Mouse (Mus musculus): ENCODE data around the gene Fancc. TPM values are rescaled to one million over a fixed set of nuclear protein-coding genes. Genes with fewer than 3 reads are reported as not detected.

Fancc gene
- polyA plus RNA-seq, 1 experiment from 2014 or later, result 13.7 TPM

GRCm38 (mm10) chr13:63513374-63514098 is 16.5 kb upstream of the Fancc start:
- Histone ChIP-seq H3K4me2 (no peak overlapping the region), H3K9ac (no peak overlapping the region), H3K36me3 (ENCODE audit: poor library complexity, severe bottlenecking) (peaks cover 76% of the 10 kb centered on the region), H3K4me3 (no peak overlapping the region), H3K9me3 (replicated peaks) (no peaks in the 10 kb centered on the region), H3K27ac (peak overlapping the region; percentile 52), H3K4me1 (peaks cover 40% of the 10 kb centered on the region), H3K27me3 (no peaks in the 10 kb centered on the region)
- WGBS, result 34% methylated on average over 26 of the region's 26 CpGs
- ATAC-seq, result 0 out of 2 replicates have a peak, but pooled peaks have one; percentile 20

- Histone ChIP-seq H3K4me3 (no peak overlapping the region), H3K36me3 (ENCODE audit: poor library complexity, severe bottlenecking) (peaks cover 73% of the 10 kb centered on the region), H3K4me2 (no peak overlapping the region), H3K27me3 (no peaks in the 10 kb centered on the region), H3K27ac (no peak overlapping the region), H3K4me1 (peaks cover 40% of the 10 kb centered on the region), H3K9me3 (replicated peaks) (no peaks in the 10 kb centered on the region), H3K9ac (no peak overlapping the region)
- 62% methylated on average over 6 of the region's 6 CpGs for WGBS
- ATAC-seq, result no peak
Measured at GRCm38 (mm10) chr13:63512411-63512810, 15.3 kb upstream of the Fancc start.

GRCm38 (mm10) chr13:63507821-63508220 is 10.7 kb upstream of the Fancc start:
- ATAC-seq, result no peak
- no peaks in the 10 kb centered on the region for H3K9me3 ChIP-seq (replicated peaks)
- H3K4me3 ChIP-seq, result no peak overlapping the region
- no peaks in the 10 kb centered on the region for H3K27me3 ChIP-seq
- peaks cover 3% of the 10 kb centered on the region; the same call in 1 of the 2 replicates for H3K4me1 ChIP-seq
- no peak overlapping the region for H3K4me2 ChIP-seq
- H3K9ac ChIP-seq, result no peak overlapping the region
- H3K27ac ChIP-seq, result no peak overlapping the region
- 92% methylated on average over 5 of the region's 5 CpGs for WGBS
- H3K36me3 ChIP-seq (ENCODE audit: poor library complexity, severe bottlenecking), result peaks cover 46% of the 10 kb centered on the region

GRCm38 (mm10) chr13:63507001-63507556 is 10.0 kb upstream of the Fancc start:
- H3K27me3 ChIP-seq, result peaks cover 3% of the 10 kb centered on the region; the same call in 1 of the 2 replicates
- H3K4me1 ChIP-seq, result no peaks in the 10 kb centered on the region
- peaks cover 39% of the 10 kb centered on the region for H3K36me3 ChIP-seq (ENCODE audit: poor library complexity, severe bottlenecking)
- no peak overlapping the region for H3K4me3 ChIP-seq
- no peaks in the 10 kb centered on the region for H3K9me3 ChIP-seq (replicated peaks)
- H3K4me2 ChIP-seq, result no peak overlapping the region
- no peak for ATAC-seq
- 87% methylated on average over 6 of the region's 6 CpGs for WGBS
- H3K9ac ChIP-seq, result no peak overlapping the region
- no peak overlapping the region for H3K27ac ChIP-seq

GRCm38 (mm10) chr13:63506364-63506763 is 9.3 kb upstream of the Fancc start:
- 53% methylated on average over 1 of the region's 1 CpGs for WGBS

GRCm38 (mm10) chr13:63502391-63502790 is 5.3 kb upstream of the Fancc start:
- no peak for ATAC-seq
- 98% methylated on average over 2 of the region's 2 CpGs for WGBS

More at GRCm38 (mm10) chr13:63506364-63506763, 9.3 kb upstream of the Fancc start:
- no peaks in the 10 kb centered on the region for H3K4me1 ChIP-seq
- H3K27me3 ChIP-seq, result peaks cover 3% of the 10 kb centered on the region; the same call in 1 of the 2 replicates
- H3K4me3 ChIP-seq, result no peak overlapping the region
- H3K27ac ChIP-seq, result no peak overlapping the region
- H3K4me2 ChIP-seq, result no peak overlapping the region
- H3K9me3 ChIP-seq (replicated peaks), result no peaks in the 10 kb centered on the region
- peaks cover 32% of the 10 kb centered on the region for H3K36me3 ChIP-seq (ENCODE audit: poor library complexity, severe bottlenecking)
- no peak for ATAC-seq
- no peak overlapping the region for H3K9ac ChIP-seq

GRCm38 (mm10) chr13:63499489-63499888 is 2.4 kb upstream of the Fancc start:
- H3K36me3 ChIP-seq (ENCODE audit: poor library complexity, severe bottlenecking), result no peaks in the 10 kb centered on the region
- H3K9ac ChIP-seq, result no peak overlapping the region
- no peak overlapping the region for H3K27ac ChIP-seq
- peaks cover 22% of the 10 kb centered on the region; the same call in 1 of the 2 replicates for H3K27me3 ChIP-seq
- no peaks in the 10 kb centered on the region for H3K9me3 ChIP-seq (replicated peaks)
- 94% methylated on average over 2 of the region's 2 CpGs for WGBS
- peaks cover 17% of the 10 kb centered on the region for H3K4me1 ChIP-seq
- H3K4me2 ChIP-seq, result no peak overlapping the region
- H3K4me3 ChIP-seq, result no peak overlapping the region
- ATAC-seq, result no peak

More at GRCm38 (mm10) chr13:63502391-63502790, 5.3 kb upstream of the Fancc start:
- Histone ChIP-seq H3K4me1 (no peaks in the 10 kb centered on the region), H3K4me2 (no peak overlapping the region), H3K4me3 (no peak overlapping the region), H3K27ac (no peak overlapping the region), H3K27me3 (peaks cover 12% of the 10 kb centered on the region; the same call in 1 of the 2 replicates), H3K36me3 (ENCODE audit: poor library complexity, severe bottlenecking) (peaks cover under 1% of the 10 kb centered on the region; the same call in 1 of the 2 replicates), H3K9ac (no peak overlapping the region), H3K9me3 (replicated peaks) (no peaks in the 10 kb centered on the region)

GRCm38 (mm10) chr13:63487707-63488042 is 9.4 kb downstream of the Fancc start:
- H3K27ac ChIP-seq, result no peak overlapping the region
- H3K27me3 ChIP-seq, result peaks cover 3% of the 10 kb centered on the region; the same call in 1 of the 2 replicates
- H3K4me3 ChIP-seq, result no peak overlapping the region
- no peaks in the 10 kb centered on the region for H3K36me3 ChIP-seq (ENCODE audit: poor library complexity, severe bottlenecking)
- WGBS, result 38% methylated on average over 7 of the region's 7 CpGs
- no peak overlapping the region for H3K9ac ChIP-seq
- H3K4me2 ChIP-seq, result peak overlapping the region; percentile 38; the same call in 1 of the 2 replicates
- H3K9me3 ChIP-seq (replicated peaks), result no peaks in the 10 kb centered on the region
- ATAC-seq, result no peak
- H3K4me1 ChIP-seq, result peaks cover 15% of the 10 kb centered on the region

- Histone ChIP-seq H3K4me1 (peaks cover 15% of the 10 kb centered on the region), H3K9me3 (replicated peaks) (no peaks in the 10 kb centered on the region), H3K9ac (no peak overlapping the region), H3K27ac (no peak overlapping the region), H3K4me3 (no peak overlapping the region), H3K27me3 (peaks cover 3% of the 10 kb centered on the region; the same call in 1 of the 2 replicates), H3K4me2 (peak overlapping the region; percentile 38), H3K36me3 (ENCODE audit: poor library complexity, severe bottlenecking) (no peaks in the 10 kb centered on the region)
- WGBS, result 6% methylated on average over 18 of the region's 18 CpGs
- ATAC-seq, result peak; percentile 75; the same call in 1 of the 2 replicates
Measured at GRCm38 (mm10) chr13:63486791-63487706, 10.0 kb downstream of the Fancc start.

- Histone ChIP-seq H3K9ac (no peak overlapping the region), H3K4me1 (no peaks in the 10 kb centered on the region), H3K4me3 (no peak overlapping the region), H3K27me3 (no peaks in the 10 kb centered on the region), H3K36me3 (ENCODE audit: poor library complexity, severe bottlenecking) (no peaks in the 10 kb centered on the region), H3K27ac (no peak overlapping the region), H3K9me3 (replicated peaks) (no peaks in the 10 kb centered on the region; the same call in 1 of the 2 replicates), H3K4me2 (no peak overlapping the region)
- ATAC-seq, result no peak
- WGBS, result 86% methylated on average over 8 of the region's 8 CpGs
Measured at GRCm38 (mm10) chr13:63475356-63475755, 21.7 kb downstream of the Fancc start.

- no peaks in the 10 kb centered on the region for H3K4me1 ChIP-seq
- H3K9me3 ChIP-seq (replicated peaks), result no peaks in the 10 kb centered on the region
- H3K4me2 ChIP-seq, result no peak overlapping the region
- H3K27ac ChIP-seq, result no peak overlapping the region
- H3K27me3 ChIP-seq, result no peaks in the 10 kb centered on the region
- H3K36me3 ChIP-seq (ENCODE audit: poor library complexity, severe bottlenecking), result no peaks in the 10 kb centered on the region
- H3K4me3 ChIP-seq, result no peak overlapping the region
- ATAC-seq, result no peak
- H3K9ac ChIP-seq, result no peak overlapping the region
- WGBS, result 81% methylated on average over 5 of the region's 5 CpGs
Measured at GRCm38 (mm10) chr13:63452898-63453297, 44.2 kb downstream of the Fancc start.

- Histone ChIP-seq H3K9me3 (replicated peaks) (no peaks in the 10 kb centered on the region), H3K27ac (no peak overlapping the region), H3K4me3 (no peak overlapping the region), H3K9ac (no peak overlapping the region), H3K36me3 (ENCODE audit: poor library complexity, severe bottlenecking) (no peaks in the 10 kb centered on the region), H3K4me1 (no peaks in the 10 kb centered on the region), H3K27me3 (no peaks in the 10 kb centered on the region), H3K4me2 (no peak overlapping the region)
- ATAC-seq, result no peak
- 52% methylated on average over 7 of the region's 7 CpGs for WGBS
Measured at GRCm38 (mm10) chr13:63451140-63451539, 45.9 kb downstream of the Fancc start.

Measured in forebrain, embryonic 13.5 days (tissue).